Comparison of ENCODE assay signal across 9 mouse cellular contexts in genomic region chr4:43047231-43047630, GRCm38 (mm10). TPM values are rescaled to one million over a fixed set of nuclear protein-coding genes. Genes with fewer than 3 reads are reported as not detected.
DNase-seq lines count a peak whose midpoint lies in the region; ATAC-seq and TF ChIP-seq lines count a peak whose summit lies in the region.
"Had no signal": no experiment of that assay in that cellular context is flagged by ENCODE, and none has a peak within 500 bp of the region (broad histone marks: within the 10 kb centered on the region; RNA-seq: fewer than 3 reads in every experiment).

No protein-coding gene starts in this region.

- intact Hi-C loops in left cerebral cortex, postnatal 36 days (cut with DNase I): loop anchor here (2.0 to 5.0 kb wide), 2 partner anchors 66 to 375 kb away; no protein-coding TSS in a partner anchor

- peak overlapping the region; percentile 1; the same call in 1 of the 2 replicates for H3K4me2 ChIP-seq in forebrain, postnatal 0 days (ENCODE audit: low read depth)
- H3K4me2 ChIP-seq in hindbrain, embryonic 14.5 days (replicated peaks): no peak overlapping the region
- H3K4me2 ChIP-seq in midbrain, embryonic 14.5 days (ENCODE audit: low read length): peak overlapping the region; percentile 71

- H3K27ac ChIP-seq in spleen, adult 2 months (ENCODE audit: insufficient read depth, low read length): no peak overlapping the region
- no peak overlapping the region for H3K27ac ChIP-seq in forebrain, postnatal 0 days (ENCODE audit: low read depth, low read length)
- no peak overlapping the region for H3K27ac ChIP-seq in hindbrain, embryonic 14.5 days
- no peak overlapping the region for H3K27ac ChIP-seq in midbrain, embryonic 14.5 days (replicated peaks; ENCODE audit: low read depth, low read length)
- H3K27ac ChIP-seq in thymus, adult 2 months (ENCODE audit: control insufficient read depth, insufficient read depth, low read length): no peak overlapping the region
- H3K27ac ChIP-seq: embryonic facial prominence, embryonic 15.5 days had no signal

- WGBS in spleen, adult 2 months: 7% methylated on average over 5 of the region's 5 CpGs
- WGBS in forebrain, postnatal 0 days: 6% methylated on average over 5 of the region's 5 CpGs
- WGBS in hindbrain, embryonic 14.5 days: 10% methylated on average over 5 of the region's 5 CpGs
- 7% methylated on average over 5 of the region's 5 CpGs for WGBS in midbrain, embryonic 14.5 days
- WGBS in thymus, adult 2 months: 5% methylated on average over 5 of the region's 5 CpGs

- no peaks in the 10 kb centered on the region for H3K27me3 ChIP-seq in spleen, adult 2 months (ENCODE audit: control insufficient read depth, insufficient read depth, low read length)
- H3K27me3 ChIP-seq in forebrain, postnatal 0 days (ENCODE audit: insufficient read depth, low read length): no peaks in the 10 kb centered on the region
- no peaks in the 10 kb centered on the region for H3K27me3 ChIP-seq in hindbrain, embryonic 14.5 days (ENCODE audit: control insufficient read depth, insufficient read depth, low read length)
- H3K27me3 ChIP-seq in midbrain, embryonic 14.5 days (ENCODE audit: control insufficient read depth, insufficient read depth, low read length): no peaks in the 10 kb centered on the region
- no peaks in the 10 kb centered on the region for H3K27me3 ChIP-seq in thymus, adult 2 months (ENCODE audit: control insufficient read depth, insufficient read depth, low read length)
- H3K27me3 ChIP-seq: embryonic facial prominence, embryonic 15.5 days had no signal

- ATAC-seq in forebrain, postnatal 0 days: peak; percentile 17; the same call in 1 of the 2 replicates
- ATAC-seq in hindbrain, embryonic 14.5 days (ENCODE audit: low FRiP score): no peak
- ATAC-seq in midbrain, embryonic 14.5 days (ENCODE audit: low FRiP score, low TSS enrichment): no peak

- no peak overlapping the region for H3K4me3 ChIP-seq in spleen, adult 2 months (ENCODE audit: extremely low read depth, insufficient read depth, insufficient read length)
- H3K4me3 ChIP-seq in forebrain, postnatal 0 days (ENCODE audit: low read depth, low read length): no peak overlapping the region
- H3K4me3 ChIP-seq in hindbrain, embryonic 14.5 days (replicated peaks; ENCODE audit: low read length): no peak overlapping the region
- H3K4me3 ChIP-seq in midbrain, embryonic 14.5 days (replicated peaks; ENCODE audit: low read depth, low read length): no peak overlapping the region
- no peak overlapping the region for H3K4me3 ChIP-seq in thymus, adult 2 months (ENCODE audit: control insufficient read depth, insufficient read depth, low read length)
- H3K4me3 ChIP-seq: embryonic facial prominence, embryonic 15.5 days had no signal

- no peaks in the 10 kb centered on the region for H3K36me3 ChIP-seq in spleen, adult 2 months (ENCODE audit: control insufficient read depth, insufficient read depth, low read length)
- no peaks in the 10 kb centered on the region for H3K36me3 ChIP-seq in forebrain, postnatal 0 days (ENCODE audit: insufficient read depth)
- no peaks in the 10 kb centered on the region for H3K36me3 ChIP-seq in hindbrain, embryonic 14.5 days (replicated peaks; ENCODE audit: control insufficient read depth, insufficient read depth)
- no peaks in the 10 kb centered on the region for H3K36me3 ChIP-seq in midbrain, embryonic 14.5 days (ENCODE audit: control insufficient read depth, insufficient read depth, low read length)
- H3K36me3 ChIP-seq in thymus, adult 2 months (ENCODE audit: control insufficient read depth, insufficient read depth, low read length): no peaks in the 10 kb centered on the region
- H3K36me3 ChIP-seq: embryonic facial prominence, embryonic 15.5 days had no signal

- peak; percentile 45; the same call in 1 of the 2 replicates for TF ChIP-seq CTCF in spleen, adult 2 months (IDR thresholded peaks at IDR 0.05; ENCODE audit: extremely low read depth, insufficient read depth, insufficient read length, insufficient replicate concordance)
- TF ChIP-seq CTCF in forebrain, postnatal 0 days (IDR thresholded peaks at IDR 0.05; ENCODE audit: low read depth): peak; percentile 88
- TF ChIP-seq CTCF in thymus, adult 2 months (IDR thresholded peaks at IDR 0.05; ENCODE audit: borderline replicate concordance, control insufficient read depth, extremely low read depth, insufficient read depth, low read length, poor library complexity): no peak

- DNase-seq in spleen, adult 2 months (ENCODE audit: low read depth in 1 of 2, low spot score in 2 of 2): peak; percentile 66 to 79
- no peak for DNase-seq in spleen, adult 12 weeks (ENCODE audit: low spot score)
- DNase-seq in cerebellum, adult 11 months: peak; percentile 67
- DNase-seq in forebrain, postnatal 0 days: peak; percentile 92
- peak; percentile 92 for DNase-seq in hindbrain, embryonic 14.5 days (ENCODE audit: low spot score)
- peak; percentile 56 to 60 for DNase-seq in left cerebral cortex, postnatal 36 days (ENCODE audit: low spot score in 2 of 2)
- DNase-seq in midbrain, embryonic 14.5 days: peak; percentile 94
- peak; percentile 65 for DNase-seq in thymus, adult 2 months

- no peak overlapping the region for H3K9ac ChIP-seq in forebrain, postnatal 0 days
- no peak overlapping the region for H3K9ac ChIP-seq in hindbrain, embryonic 14.5 days
- no peak overlapping the region for H3K9ac ChIP-seq in midbrain, embryonic 14.5 days (replicated peaks; ENCODE audit: low read length)
- H3K9ac ChIP-seq: embryonic facial prominence, embryonic 15.5 days had no signal

- no peaks in the 10 kb centered on the region for H3K9me3 ChIP-seq in forebrain, postnatal 0 days (ENCODE audit: low read length)
- H3K9me3 ChIP-seq in hindbrain, embryonic 14.5 days (ENCODE audit: control insufficient read depth, low read length): no peaks in the 10 kb centered on the region
- no peaks in the 10 kb centered on the region for H3K9me3 ChIP-seq in midbrain, embryonic 14.5 days (ENCODE audit: control insufficient read depth, low read length)
- H3K9me3 ChIP-seq: embryonic facial prominence, embryonic 15.5 days had no signal

- peaks cover 20% of the 10 kb centered on the region for H3K4me1 ChIP-seq in spleen, adult 2 months (ENCODE audit: control insufficient read depth, insufficient read depth, insufficient read length)
- H3K4me1 ChIP-seq in forebrain, postnatal 0 days (ENCODE audit: insufficient read depth): peaks cover 8% of the 10 kb centered on the region; the same call in 1 of the 2 replicates
- H3K4me1 ChIP-seq in hindbrain, embryonic 14.5 days (replicated peaks; ENCODE audit: control insufficient read depth, insufficient read depth, low read length): peaks cover 14% of the 10 kb centered on the region
- peaks cover 25% of the 10 kb centered on the region for H3K4me1 ChIP-seq in midbrain, embryonic 14.5 days (ENCODE audit: control insufficient read depth, insufficient read depth, low read length)
- peaks cover 11% of the 10 kb centered on the region for H3K4me1 ChIP-seq in thymus, adult 2 months (replicated peaks; ENCODE audit: control insufficient read depth, insufficient read depth, low read length)

- no peak for TF ChIP-seq POLR2A in spleen, adult 2 months (IDR thresholded peaks at IDR 0.05; ENCODE audit: low read depth, low read length)
- TF ChIP-seq POLR2A in thymus, adult 2 months (IDR thresholded peaks at IDR 0.05; ENCODE audit: control insufficient read depth, extremely low read depth, insufficient read depth, low read length, poor library complexity): no peak

RNA-seq across cellular contexts. Expression of gene Fam214b, which starts 1.2 kb away (rescaled TPM):
- 21.1 and 28.2 TPM in 2 replicates for polyA plus RNA-seq in spleen, adult 2 months (2012; rRNA removed)
- total RNA-seq in forebrain, postnatal 0 days (2014; rRNA removed): 35.7 and 42.3 TPM in 2 replicates
- polyA plus RNA-seq in forebrain, postnatal 0 days (2015; fragmentation: Nextera tagmentation; extraction: Ambion mirVana): 23.4 and 30.9 TPM in 2 replicates
- polyA plus RNA-seq in hindbrain, embryonic 14.5 days (2014; fragmentation: Nextera tagmentation; extraction: Ambion mirVana): 22.6 and 22.9 TPM in 2 replicates
- total RNA-seq in left cerebral cortex, postnatal 36 days (2021): 10 to 100 TPM; 34.8 to 43.0 TPM
- polyA plus RNA-seq in midbrain, embryonic 14.5 days (2014; fragmentation: Nextera tagmentation; extraction: Ambion mirVana): 32.5 and 35.4 TPM in 2 replicates
- polyA plus RNA-seq in thymus, adult 2 months (2012; rRNA removed): 8.3 and 9.8 TPM in 2 replicates

RNA-seq across cellular contexts. Expression of gene Unc13b, which starts 11.5 kb away (rescaled TPM):
- polyA plus RNA-seq in spleen, adult 2 months (2012; rRNA removed): 0.65 and 0.92 TPM in 2 replicates
- 52.9 and 54.7 TPM in 2 replicates for total RNA-seq in forebrain, postnatal 0 days (2014; rRNA removed)
- 3.3 and 6.2 TPM in 2 replicates for polyA plus RNA-seq in forebrain, postnatal 0 days (2015; fragmentation: Nextera tagmentation; extraction: Ambion mirVana)
- 18.9 and 19.5 TPM in 2 replicates for polyA plus RNA-seq in hindbrain, embryonic 14.5 days (2014; fragmentation: Nextera tagmentation; extraction: Ambion mirVana)
- total RNA-seq in left cerebral cortex, postnatal 36 days (2021): 10 to 100 TPM; 50.5 to 71.9 TPM
- polyA plus RNA-seq in midbrain, embryonic 14.5 days (2014; fragmentation: Nextera tagmentation; extraction: Ambion mirVana): 14.3 and 20.4 TPM in 2 replicates
- 1.7 and 2.7 TPM in 2 replicates for polyA plus RNA-seq in thymus, adult 2 months (2012; rRNA removed)

RNA-seq across cellular contexts. Expression of gene Stoml2, which starts 15.7 kb away (rescaled TPM):
- 42.8 and 47.0 TPM in 2 replicates for polyA plus RNA-seq in spleen, adult 2 months (2012; rRNA removed)
- 94.4 and 120 TPM in 2 replicates for total RNA-seq in forebrain, postnatal 0 days (2014; rRNA removed)
- 233 and 240 TPM in 2 replicates for polyA plus RNA-seq in forebrain, postnatal 0 days (2015; fragmentation: Nextera tagmentation; extraction: Ambion mirVana)
- 215 and 231 TPM in 2 replicates for polyA plus RNA-seq in hindbrain, embryonic 14.5 days (2014; fragmentation: Nextera tagmentation; extraction: Ambion mirVana)
- 100 to 1,000 TPM; 107 to 121 TPM for total RNA-seq in left cerebral cortex, postnatal 36 days (2021)
- polyA plus RNA-seq in midbrain, embryonic 14.5 days (2014; fragmentation: Nextera tagmentation; extraction: Ambion mirVana): 219 and 222 TPM in 2 replicates
- polyA plus RNA-seq in thymus, adult 2 months (2012; rRNA removed): 71.2 and 78.5 TPM in 2 replicates

RNA-seq across cellular contexts. Expression of gene Pigo, which starts 21.6 kb away (rescaled TPM):
- 25.2 and 33.4 TPM in 2 replicates for polyA plus RNA-seq in spleen, adult 2 months (2012; rRNA removed)
- 15.6 and 20.3 TPM in 2 replicates for total RNA-seq in forebrain, postnatal 0 days (2014; rRNA removed)
- polyA plus RNA-seq in forebrain, postnatal 0 days (2015; fragmentation: Nextera tagmentation; extraction: Ambion mirVana): 16.5 and 21.9 TPM in 2 replicates
- 24.2 and 27.1 TPM in 2 replicates for polyA plus RNA-seq in hindbrain, embryonic 14.5 days (2014; fragmentation: Nextera tagmentation; extraction: Ambion mirVana)
- total RNA-seq in left cerebral cortex, postnatal 36 days (2021): 10 to 100 TPM; 30.4 to 37.5 TPM
- polyA plus RNA-seq in midbrain, embryonic 14.5 days (2014; fragmentation: Nextera tagmentation; extraction: Ambion mirVana): 23.3 and 26.4 TPM in 2 replicates
- 47.4 and 54.5 TPM in 2 replicates for polyA plus RNA-seq in thymus, adult 2 months (2012; rRNA removed)

RNA-seq across cellular contexts. Expression of gene Fancg, which starts 36.9 kb away (rescaled TPM):
- polyA plus RNA-seq in spleen, adult 2 months (2012; rRNA removed): 13.5 and 16.7 TPM in 2 replicates
- total RNA-seq in forebrain, postnatal 0 days (2014; rRNA removed): 12.8 and 21.8 TPM in 2 replicates
- polyA plus RNA-seq in forebrain, postnatal 0 days (2015; fragmentation: Nextera tagmentation; extraction: Ambion mirVana): 10.9 and 12.4 TPM in 2 replicates
- polyA plus RNA-seq in hindbrain, embryonic 14.5 days (2014; fragmentation: Nextera tagmentation; extraction: Ambion mirVana): 15.6 and 20.1 TPM in 2 replicates
- total RNA-seq in left cerebral cortex, postnatal 36 days (2021): 10 to 100 TPM in 1 of 2 experiments, 1 to 10 TPM in 1; 8.5 to 12.5 TPM
- 17.4 and 20.4 TPM in 2 replicates for polyA plus RNA-seq in midbrain, embryonic 14.5 days (2014; fragmentation: Nextera tagmentation; extraction: Ambion mirVana)
- polyA plus RNA-seq in thymus, adult 2 months (2012; rRNA removed): 50.0 and 59.1 TPM in 2 replicates
